Mouse (Mus musculus): ENCODE measurements around the gene Cracr2a. TPM values are rescaled to one million over a fixed set of nuclear protein-coding genes. Genes with fewer than 3 reads are reported as not detected.

Gene Cracr2a
- polyA plus RNA-seq, 1 experiment from 2014 or later: 1.6 TPM

- WGBS: 87% methylated on average over 6 of the region's 7 CpGs
- Histone ChIP-seq H3K9ac (no peak overlapping the region), H3K27me3 (replicated peaks) (no peaks in the 10 kb centered on the region), H3K27ac (ENCODE audit: poor library complexity, severe bottlenecking) (no peak overlapping the region), H3K4me3 (no peak overlapping the region), H3K4me1 (replicated peaks) (peaks cover 20% of the 10 kb centered on the region), H3K36me3 (no peaks in the 10 kb centered on the region), H3K4me2 (no peak overlapping the region), H3K9me3 (replicated peaks) (0 out of 2 replicates have a peak, but pooled peaks cover 6% of the 10 kb centered on the region)
- no peak for ATAC-seq (ENCODE audit: insufficient number of reproducible peaks, low FRiP score)
Measured at GRCm38 (mm10) chr6:127565951-127566732, 5.0 kb downstream of the Cracr2a start.

DNA sequence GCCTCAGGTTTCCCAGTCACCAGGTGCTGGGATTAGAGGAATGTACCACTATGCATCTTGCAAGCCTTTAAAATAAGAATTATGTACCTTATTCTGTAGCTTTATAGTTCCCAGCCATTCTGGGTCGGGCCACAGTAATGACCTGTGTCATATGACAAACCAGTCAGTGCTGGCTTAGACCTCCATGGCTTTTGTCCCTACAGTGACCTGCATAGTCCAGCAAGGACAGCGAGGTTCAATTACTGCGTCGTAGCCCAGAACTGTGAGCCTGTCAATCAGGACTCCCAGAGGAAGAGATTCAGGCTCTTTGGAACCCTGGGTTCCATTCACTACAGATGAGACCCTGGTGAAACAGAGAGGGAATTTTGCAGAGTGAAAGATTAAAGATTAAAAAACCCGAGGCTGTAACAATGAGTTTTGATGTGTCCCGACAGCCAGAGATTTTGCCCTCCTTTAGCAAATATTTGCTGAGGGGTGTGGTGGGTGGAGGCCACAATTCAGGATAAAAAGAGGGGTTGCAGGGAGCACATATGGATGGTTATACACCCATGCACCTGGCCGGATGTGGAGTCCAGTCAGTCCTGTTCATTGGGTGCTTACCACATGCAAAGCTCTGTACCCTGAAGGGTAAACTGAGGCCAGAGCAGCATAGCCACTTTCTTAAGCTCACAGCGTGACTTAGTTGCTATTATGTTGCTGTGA lies 10.9 kb downstream of the Cracr2a start:
- no peak overlapping the region for H3K4me2 ChIP-seq
- no peaks in the 10 kb centered on the region; the same call in 1 of the 2 replicates for H3K4me1 ChIP-seq (replicated peaks)
- 0 out of 2 replicates have a peak, but pooled peaks cover 2% of the 10 kb centered on the region for H3K9me3 ChIP-seq (replicated peaks)
- no peaks in the 10 kb centered on the region for H3K36me3 ChIP-seq
- no peak overlapping the region for H3K4me3 ChIP-seq
- H3K27me3 ChIP-seq (replicated peaks): no peaks in the 10 kb centered on the region
- no peak for ATAC-seq (ENCODE audit: insufficient number of reproducible peaks, low FRiP score)
- 74% methylated on average over 8 of the region's 8 CpGs for WGBS
- no peak overlapping the region for H3K9ac ChIP-seq
- H3K27ac ChIP-seq (ENCODE audit: poor library complexity, severe bottlenecking): no peak overlapping the region

GRCm38 (mm10) chr6:127573779-127574463 lies 12.8 kb downstream of the Cracr2a start:
- no peak overlapping the region for H3K9ac ChIP-seq
- H3K4me3 ChIP-seq: no peak overlapping the region
- H3K4me2 ChIP-seq: no peak overlapping the region
- H3K36me3 ChIP-seq: no peaks in the 10 kb centered on the region
- no peaks in the 10 kb centered on the region for H3K9me3 ChIP-seq (replicated peaks)
- no peaks in the 10 kb centered on the region; the same call in 1 of the 2 replicates for H3K4me1 ChIP-seq (replicated peaks)
- WGBS: 55% methylated on average over 11 of the region's 11 CpGs
- ATAC-seq (ENCODE audit: insufficient number of reproducible peaks, low FRiP score): no peak
- H3K27ac ChIP-seq (ENCODE audit: poor library complexity, severe bottlenecking): no peak overlapping the region
- H3K27me3 ChIP-seq (replicated peaks): no peaks in the 10 kb centered on the region

GRCm38 (mm10) chr6:127575194-127575593 lies 14.1 kb downstream of the Cracr2a start:
- ATAC-seq (ENCODE audit: insufficient number of reproducible peaks, low FRiP score): no peak
- no peak overlapping the region for H3K9ac ChIP-seq
- H3K27me3 ChIP-seq (replicated peaks): no peaks in the 10 kb centered on the region
- H3K27ac ChIP-seq (ENCODE audit: poor library complexity, severe bottlenecking): no peak overlapping the region
- H3K9me3 ChIP-seq (replicated peaks): no peaks in the 10 kb centered on the region
- WGBS: 80% methylated on average over 2 of the region's 2 CpGs
- H3K4me2 ChIP-seq: no peak overlapping the region
- H3K36me3 ChIP-seq: no peaks in the 10 kb centered on the region
- H3K4me3 ChIP-seq: no peak overlapping the region
- no peaks in the 10 kb centered on the region; the same call in 1 of the 2 replicates for H3K4me1 ChIP-seq (replicated peaks)

DNA sequence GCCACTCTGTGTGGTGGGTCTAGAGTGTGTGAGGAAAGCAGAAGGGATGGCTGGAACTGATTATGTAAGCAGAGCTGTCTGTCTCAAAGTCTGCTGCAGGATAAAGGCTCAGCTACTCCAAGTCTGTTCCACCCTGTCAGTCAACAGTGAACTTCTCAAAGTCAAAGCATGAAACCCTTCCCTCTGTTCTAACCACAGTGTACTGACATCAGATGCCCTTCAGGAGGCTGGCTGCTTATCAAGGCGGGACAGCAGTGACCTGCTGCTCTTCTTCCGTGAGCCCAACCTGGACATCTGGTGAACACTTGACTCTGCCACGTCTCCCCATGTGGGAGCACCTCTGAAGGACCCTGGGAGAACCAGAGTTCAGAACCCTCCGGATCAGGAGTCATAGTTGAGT lies 16.6 kb downstream of the Cracr2a start:
- Histone ChIP-seq H3K27ac (ENCODE audit: poor library complexity, severe bottlenecking) (no peak overlapping the region), H3K27me3 (replicated peaks) (no peaks in the 10 kb centered on the region), H3K9ac (no peak overlapping the region), H3K4me2 (no peak overlapping the region), H3K9me3 (replicated peaks) (no peaks in the 10 kb centered on the region), H3K4me3 (no peak overlapping the region), H3K4me1 (replicated peaks) (peaks cover 11% of the 10 kb centered on the region), H3K36me3 (no peaks in the 10 kb centered on the region)
- WGBS: 70% methylated on average over 4 of the region's 4 CpGs
- ATAC-seq (ENCODE audit: insufficient number of reproducible peaks, low FRiP score): no peak; the same call in 1 of the 2 replicates

DNA sequence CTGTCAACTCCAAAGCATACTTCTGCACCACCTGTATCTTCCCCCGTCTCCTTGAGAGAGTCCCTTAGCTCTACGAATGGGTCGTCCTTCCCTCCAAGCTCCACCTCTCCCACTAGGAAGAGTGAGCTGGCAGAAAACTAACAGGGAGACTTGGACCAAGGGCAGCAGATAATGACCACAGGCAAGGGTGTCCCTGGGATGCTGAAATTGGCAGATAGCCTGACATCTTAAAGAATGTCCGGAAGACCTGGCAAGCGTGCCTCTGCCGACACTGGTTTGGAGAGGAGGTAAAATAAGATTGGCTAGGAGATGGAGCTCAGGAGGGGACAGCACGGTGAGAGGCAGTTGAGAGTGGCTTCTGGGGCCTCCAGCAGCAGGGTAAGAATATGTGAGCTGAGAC lies 17.2 kb downstream of the Cracr2a start:
- Histone ChIP-seq H3K4me3 (no peak overlapping the region), H3K9ac (no peak overlapping the region), H3K4me1 (replicated peaks) (peaks cover 11% of the 10 kb centered on the region), H3K9me3 (replicated peaks) (no peaks in the 10 kb centered on the region), H3K4me2 (no peak overlapping the region), H3K27me3 (replicated peaks) (no peaks in the 10 kb centered on the region), H3K36me3 (no peaks in the 10 kb centered on the region), H3K27ac (ENCODE audit: poor library complexity, severe bottlenecking) (no peak overlapping the region)
- ATAC-seq (ENCODE audit: insufficient number of reproducible peaks, low FRiP score): no peak
- WGBS: 49% methylated on average over 7 of the region's 7 CpGs

DNA sequence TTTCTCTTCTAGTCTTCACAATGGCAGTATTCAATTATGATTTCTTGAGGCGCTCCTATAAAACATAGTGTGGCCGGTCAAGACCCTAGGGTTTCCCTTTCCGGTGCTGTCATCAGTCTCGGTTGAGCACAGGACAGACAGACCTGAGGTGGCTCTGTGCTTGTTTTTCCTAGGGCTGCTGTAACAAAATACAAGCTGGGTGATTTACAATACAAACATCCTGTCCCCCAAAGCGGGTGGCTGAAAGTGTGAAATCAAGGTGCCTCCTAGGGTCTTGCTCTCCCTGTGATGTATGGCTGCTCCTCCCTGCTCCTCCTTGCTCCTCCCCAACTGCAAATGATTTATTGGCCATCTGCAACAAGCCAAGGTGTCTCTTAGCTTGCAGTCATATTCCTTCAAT lies 17.7 kb downstream of the Cracr2a start:
- 58% methylated on average over 5 of the region's 5 CpGs for WGBS
- no peaks in the 10 kb centered on the region for H3K27me3 ChIP-seq (replicated peaks)
- H3K36me3 ChIP-seq: no peaks in the 10 kb centered on the region

DNA sequence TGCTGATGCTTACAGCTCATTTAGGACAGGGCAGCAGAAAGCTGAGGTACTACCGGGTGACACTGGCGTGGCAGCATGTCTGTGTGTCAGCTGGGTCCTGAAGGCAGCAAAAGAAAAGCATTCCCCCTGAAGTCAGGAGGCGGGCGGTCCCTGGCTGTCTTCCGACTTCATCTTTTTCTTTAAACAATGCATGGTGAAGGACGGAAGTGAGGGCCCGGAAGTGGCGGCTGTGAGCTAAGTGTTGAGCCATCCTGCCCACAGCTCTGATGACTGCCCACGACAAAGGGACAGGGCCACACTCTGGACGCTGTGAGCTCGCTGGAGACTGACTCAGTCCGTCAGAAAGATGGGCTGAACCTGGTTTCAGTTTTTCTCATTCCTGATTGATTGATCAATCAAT lies 20.8 kb downstream of the Cracr2a start:
- Histone ChIP-seq H3K9me3 (replicated peaks) (no peaks in the 10 kb centered on the region), H3K4me3 (peak overlapping the region; percentile 33), H3K4me2 (peak overlapping the region; percentile 75), H3K27ac (ENCODE audit: poor library complexity, severe bottlenecking) (no peak overlapping the region), H3K36me3 (no peaks in the 10 kb centered on the region), H3K27me3 (replicated peaks) (no peaks in the 10 kb centered on the region; the same call in 1 of the 2 replicates), H3K9ac (peak overlapping the region; percentile 42; the same call in 1 of the 2 replicates), H3K4me1 (replicated peaks) (peaks cover 11% of the 10 kb centered on the region)
- 24% methylated on average over 12 of the region's 12 CpGs for WGBS
- no peak for ATAC-seq (ENCODE audit: insufficient number of reproducible peaks, low FRiP score)

More for the DNA sequence above, 17.7 kb downstream of the Cracr2a start:
- Histone ChIP-seq H3K9ac (no peak overlapping the region), H3K4me3 (no peak overlapping the region), H3K4me1 (replicated peaks) (peaks cover 11% of the 10 kb centered on the region), H3K27ac (ENCODE audit: poor library complexity, severe bottlenecking) (no peak overlapping the region), H3K4me2 (no peak overlapping the region), H3K9me3 (replicated peaks) (no peaks in the 10 kb centered on the region)
- ATAC-seq (ENCODE audit: insufficient number of reproducible peaks, low FRiP score): no peak

DNA sequence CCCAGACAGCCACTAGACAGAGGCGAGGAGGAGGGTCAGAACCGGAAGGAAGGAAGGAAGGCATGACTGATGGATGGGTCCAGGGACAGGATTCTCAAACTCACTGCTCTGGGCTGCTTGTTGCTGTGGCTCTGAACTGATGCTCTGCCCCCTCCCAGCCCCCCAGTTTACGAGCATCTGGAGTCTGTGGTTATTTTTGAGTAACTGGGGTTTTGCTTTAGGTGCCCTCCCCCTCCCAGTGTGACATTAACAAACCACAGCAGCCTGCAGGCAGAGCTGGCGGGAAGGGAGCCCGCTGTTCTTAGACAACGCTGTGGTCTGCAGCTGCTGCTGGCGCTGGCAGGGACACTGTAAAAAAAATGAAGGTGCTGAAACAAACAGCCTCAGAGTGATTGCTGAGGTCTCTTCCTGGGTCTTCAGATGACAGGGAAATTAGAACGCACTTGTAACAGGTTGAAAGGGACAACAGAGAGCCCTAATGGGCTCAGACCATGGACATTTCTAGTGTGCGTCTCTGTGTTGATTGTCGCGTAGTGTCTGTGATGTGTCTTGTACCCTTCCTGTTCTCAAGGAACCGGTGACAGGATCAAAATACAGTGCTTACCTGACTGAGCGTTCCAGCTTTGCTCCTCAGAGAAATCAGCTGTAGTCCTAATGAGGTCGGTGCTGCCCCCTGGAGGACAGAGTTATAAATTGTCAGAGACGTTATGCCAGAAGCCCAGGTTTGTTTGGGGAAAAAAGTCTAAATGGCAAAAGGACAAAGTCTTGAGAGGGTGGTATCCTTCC lies 21.4 kb downstream of the Cracr2a start:
- Histone ChIP-seq H3K36me3 (no peaks in the 10 kb centered on the region), H3K4me3 (peak overlapping the region; percentile 33), H3K27ac (ENCODE audit: poor library complexity, severe bottlenecking) (no peak overlapping the region), H3K27me3 (replicated peaks) (no peaks in the 10 kb centered on the region; the same call in 1 of the 2 replicates), H3K4me1 (replicated peaks) (peaks cover 11% of the 10 kb centered on the region), H3K4me2 (peak overlapping the region; percentile 75), H3K9me3 (replicated peaks) (no peaks in the 10 kb centered on the region), H3K9ac (peak overlapping the region; percentile 42)
- WGBS: 5% methylated on average over 15 of the region's 15 CpGs
- ATAC-seq (ENCODE audit: insufficient number of reproducible peaks, low FRiP score): 0 out of 2 replicates have a peak, but pooled peaks have one; percentile 20

DNA sequence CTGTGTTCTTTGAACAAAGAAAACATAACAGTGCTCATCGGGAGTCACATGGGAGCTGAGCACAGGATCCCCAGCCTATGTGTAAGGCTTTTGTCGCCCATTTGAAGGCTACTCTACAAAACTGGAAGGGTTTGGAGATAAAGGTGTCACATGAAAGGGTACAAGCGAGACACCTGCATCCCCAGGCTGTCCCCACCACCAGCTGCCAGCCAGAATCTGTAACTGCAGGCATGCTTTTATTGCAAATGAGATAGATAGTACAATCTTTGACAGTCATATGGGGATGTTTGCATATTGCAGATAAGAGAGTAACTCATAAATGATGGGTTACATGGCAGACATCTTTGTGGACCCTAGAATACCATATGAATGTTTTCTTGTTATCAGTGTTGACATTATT lies 30.3 kb downstream of the Cracr2a start:
- Histone ChIP-seq H3K27ac (ENCODE audit: poor library complexity, severe bottlenecking) (no peak overlapping the region), H3K36me3 (no peaks in the 10 kb centered on the region), H3K27me3 (replicated peaks) (peaks cover 39% of the 10 kb centered on the region), H3K9ac (no peak overlapping the region), H3K9me3 (replicated peaks) (peaks cover 5% of the 10 kb centered on the region; the same call in 1 of the 2 replicates), H3K4me2 (no peak overlapping the region), H3K4me3 (no peak overlapping the region), H3K4me1 (replicated peaks) (0 out of 2 replicates have a peak, but pooled peaks cover 2% of the 10 kb centered on the region)
- ATAC-seq (ENCODE audit: insufficient number of reproducible peaks, low FRiP score): no peak
- WGBS: 53% methylated on average over 3 of the region's 3 CpGs
